Mouse (Mus musculus) megakaryocyte progenitor cell, adult 5-6 weeks (primary cell): Measurements from ENCODE around the gene C530025M09Rik. TPM values are rescaled to one million over a fixed set of nuclear protein-coding genes. Genes with fewer than 3 reads are reported as not detected.

Experiments
- ATAC-seq: replicated peaks from 2 replicates; pipeline ENCODE4 v1.8.0; 2016; ENCODE audit warnings: mild to moderate bottlenecking, moderate TSS enrichment, inconsistent platforms; ENCODE audit not compliant: poor library complexity
- total RNA-seq, 2 experiments: library from RNA; stranded (forward) in 1 of 2; stranded (reverse) in 1 of 2; fragments of 157-497, 149-512 nt in 1 of 2; fragments of 200-1000 nt in 1 of 2; gene quantifications; 2 replicates each; pipeline versions ENCODE4 v1.2.3 to v1.2.4; 2015 to 2017

C530025M09Rik gene
- total RNA-seq (2015) (not detected in 2 replicates), total RNA-seq (2017) (not detected in 2 replicates)

DNA sequence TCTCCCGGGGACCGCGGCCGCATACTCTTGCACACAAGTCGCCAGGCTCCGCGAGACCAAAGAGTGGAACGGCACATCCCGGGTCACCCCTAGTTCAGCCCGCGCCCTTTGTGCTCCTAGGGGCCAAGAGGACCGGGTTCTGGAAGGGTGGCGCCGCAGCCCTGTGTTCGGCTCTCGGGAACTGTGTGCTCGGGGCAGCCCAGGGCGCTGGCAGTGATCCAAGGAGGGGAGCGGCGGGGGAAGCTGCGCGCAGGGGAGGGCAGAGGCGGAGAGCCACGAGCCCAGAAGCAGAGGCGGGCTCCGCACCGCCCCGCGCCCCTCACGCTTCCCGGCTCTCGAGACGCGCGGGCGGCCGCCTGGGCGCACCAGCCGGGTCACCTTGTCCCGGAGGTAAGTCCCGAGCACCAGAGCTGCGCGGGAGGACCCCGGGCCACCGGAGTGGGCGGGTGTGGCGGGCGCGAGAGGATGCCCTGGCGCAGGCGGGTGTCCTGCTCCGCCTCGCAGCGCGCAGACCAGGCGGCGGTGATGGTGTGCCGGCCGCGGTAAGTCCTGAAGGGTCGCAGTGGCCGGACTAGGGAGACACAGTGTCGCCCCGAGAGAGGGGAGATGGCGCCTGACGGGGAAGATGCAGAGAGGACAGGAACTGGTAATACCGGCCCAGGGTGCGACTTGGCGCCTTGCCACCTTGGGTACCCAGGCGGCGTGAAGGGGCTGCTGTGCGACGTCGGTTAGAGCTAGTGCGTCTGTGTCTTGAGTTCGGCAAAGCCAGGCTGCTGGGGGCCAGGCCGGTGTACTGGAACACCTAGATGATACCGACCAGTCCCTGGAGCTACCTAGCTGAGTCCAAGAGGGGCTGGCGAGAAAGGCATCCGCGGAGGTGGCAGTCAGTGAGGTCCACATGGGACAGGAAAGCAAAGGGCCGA is at the start of gene C530025M09Rik:
C530025M09Rik (minus strand) TSS at position 678 of the 923 bp plus-strand sequence.
- ATAC-seq: peak; percentile 23; the same call in 1 of the 2 replicates

- ATAC-seq: no peak
These were observed 46.9 kb upstream of the C530025M09Rik start for GRCm38 (mm10) chr2:149877954-149878353.

GRCm38 (mm10) chr2:149873346-149873745 is 42.3 kb upstream of the C530025M09Rik start:
- no peak for ATAC-seq

- no peak for ATAC-seq
These were observed 41.5 kb upstream of the C530025M09Rik start for GRCm38 (mm10) chr2:149872496-149872895.

GRCm38 (mm10) chr2:149870496-149870895 is 39.5 kb upstream of the C530025M09Rik start:
- no peak for ATAC-seq

DNA sequence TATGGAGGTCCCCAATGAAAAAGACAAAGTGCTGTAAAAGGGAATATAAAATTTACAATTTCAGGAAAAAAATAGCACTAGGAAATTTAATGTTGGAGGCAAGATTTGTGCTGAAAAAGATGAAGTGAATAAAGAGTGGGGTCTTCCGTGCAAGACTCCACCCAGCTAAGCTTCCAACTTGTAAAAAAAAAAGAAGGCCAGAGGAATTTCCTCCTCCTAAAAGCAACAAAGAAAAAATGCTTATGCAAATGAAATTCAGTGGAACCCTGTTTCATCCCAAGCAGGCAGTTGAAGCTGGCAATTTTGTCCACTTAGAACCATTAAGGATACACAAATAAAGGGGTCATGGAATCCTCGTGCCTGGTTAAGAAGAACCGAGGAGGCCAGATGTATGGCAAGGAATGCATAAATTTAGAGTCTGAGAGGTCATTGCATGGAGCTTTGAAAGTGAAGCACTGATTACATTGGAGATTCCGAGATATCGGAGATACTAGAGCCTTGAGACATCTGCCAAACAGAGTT is 35.0 kb upstream of the C530025M09Rik start:
- ATAC-seq: no peak

- no peak for ATAC-seq
These were observed 30.0 kb upstream of the C530025M09Rik start for GRCm38 (mm10) chr2:149861002-149861401.

DNA sequence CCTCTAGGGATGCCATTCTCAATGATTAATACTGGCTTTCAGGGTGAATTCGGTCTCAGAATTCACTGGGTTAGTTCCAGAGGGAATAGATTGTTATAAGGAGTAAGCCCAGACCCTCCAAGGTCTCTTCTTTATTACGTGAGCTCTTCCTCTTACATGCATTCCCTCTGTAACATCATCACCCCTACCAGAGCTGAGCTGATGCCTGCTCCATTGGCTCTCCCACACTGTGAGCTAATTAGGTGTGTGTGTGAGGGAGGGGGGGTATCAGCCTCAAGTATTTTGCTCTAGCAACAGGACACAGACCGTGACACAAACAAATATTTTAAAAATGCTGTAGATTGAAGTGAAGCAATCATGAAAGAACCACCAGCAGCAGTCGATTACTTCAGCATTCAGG is 17.8 kb upstream of the C530025M09Rik start:
- no peak for ATAC-seq

GRCm38 (mm10) chr2:149844575-149844974 is 13.6 kb upstream of the C530025M09Rik start:
- no peak for ATAC-seq

DNA sequence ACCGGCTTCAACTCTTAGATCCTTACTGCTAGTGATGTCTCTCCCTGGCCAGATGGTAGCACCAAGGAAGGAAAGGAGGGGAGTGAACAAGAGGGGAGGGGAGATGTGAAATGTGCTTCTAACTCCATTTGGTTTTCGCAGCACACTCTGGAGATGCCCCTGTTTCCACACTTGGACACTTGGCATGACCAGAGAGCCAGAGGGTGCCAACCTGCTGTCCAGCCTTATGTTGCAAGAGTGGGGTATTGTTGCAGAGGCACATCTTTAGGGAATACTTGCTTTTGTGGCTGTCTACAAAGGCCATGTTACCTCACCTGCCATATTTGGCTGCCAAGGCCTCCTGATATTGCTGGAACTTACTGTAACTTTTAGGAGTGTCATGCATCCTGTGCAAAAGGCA is 8.7 kb upstream of the C530025M09Rik start:
- ATAC-seq: no peak

DNA sequence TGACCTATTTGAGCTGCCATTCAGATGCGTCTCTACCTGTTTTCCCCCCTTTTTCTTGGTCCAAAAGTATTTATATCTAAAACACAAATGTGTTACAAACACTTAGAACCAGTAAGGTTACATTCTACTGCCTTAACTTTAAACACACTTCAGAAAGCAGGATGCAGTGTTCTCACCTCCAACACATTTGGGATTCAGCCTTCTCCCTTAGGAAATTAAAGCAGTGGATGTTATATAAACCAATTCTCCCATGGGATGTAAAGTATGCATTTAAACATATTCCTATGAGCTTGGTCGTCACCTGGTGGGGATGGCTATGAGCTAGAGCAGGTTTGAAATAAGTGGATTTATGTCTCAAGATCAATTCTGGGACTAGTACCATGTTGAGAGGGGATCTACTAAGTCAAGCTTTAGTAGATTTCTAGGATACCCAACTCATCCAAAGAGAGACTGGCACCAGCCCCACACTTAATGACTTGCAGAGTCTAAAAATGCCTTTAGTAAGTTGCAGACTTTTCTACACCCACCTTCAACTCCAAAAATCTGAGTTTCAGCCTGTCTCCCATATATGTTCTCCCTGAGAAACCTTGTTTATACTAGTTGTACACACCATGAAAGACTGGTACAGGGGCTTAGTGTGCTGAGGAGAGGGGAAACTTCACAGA is 5.6 kb upstream of the C530025M09Rik start:
- no peak for ATAC-seq

DNA sequence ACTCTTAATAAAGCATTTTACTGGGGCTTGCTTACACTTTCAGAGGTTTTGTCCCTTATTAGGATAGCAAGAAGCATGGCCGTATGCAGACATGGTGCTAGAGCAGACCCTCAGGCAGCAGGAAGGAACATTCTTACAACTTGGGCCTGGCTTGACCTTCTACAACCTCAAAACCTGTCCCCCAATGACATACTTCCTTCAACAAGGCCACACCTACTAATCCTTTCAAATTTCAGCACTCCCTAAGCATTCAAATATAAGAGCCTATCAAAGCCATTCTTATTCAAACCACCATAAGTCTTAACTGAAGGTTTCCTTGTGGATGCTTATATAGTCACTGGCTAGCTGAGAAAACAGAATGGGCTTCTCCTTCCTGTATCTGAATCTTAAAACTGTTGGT is 4.1 kb upstream of the C530025M09Rik start:
- no peak for ATAC-seq

DNA sequence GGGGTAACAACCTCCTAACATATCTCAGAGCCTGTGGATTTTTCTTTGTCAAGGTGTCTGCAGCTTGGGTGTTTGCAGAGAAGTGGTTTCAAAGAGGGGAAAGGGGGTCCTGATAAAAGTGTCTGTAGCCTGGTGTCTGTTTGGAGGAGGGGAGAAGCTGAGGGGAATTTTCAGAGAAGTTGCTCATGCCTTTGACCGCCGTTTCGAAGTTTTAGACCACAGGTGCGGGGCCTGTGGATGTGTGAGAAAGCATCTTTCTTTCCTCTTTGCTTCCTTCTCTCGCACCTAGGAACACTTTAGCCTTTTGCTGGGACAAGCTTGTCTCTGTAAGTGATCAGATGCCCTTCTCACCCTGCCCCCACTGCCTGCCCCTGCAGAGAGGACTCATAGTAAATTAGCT is 1.3 kb upstream of the C530025M09Rik start:
- no peak for ATAC-seq

DNA sequence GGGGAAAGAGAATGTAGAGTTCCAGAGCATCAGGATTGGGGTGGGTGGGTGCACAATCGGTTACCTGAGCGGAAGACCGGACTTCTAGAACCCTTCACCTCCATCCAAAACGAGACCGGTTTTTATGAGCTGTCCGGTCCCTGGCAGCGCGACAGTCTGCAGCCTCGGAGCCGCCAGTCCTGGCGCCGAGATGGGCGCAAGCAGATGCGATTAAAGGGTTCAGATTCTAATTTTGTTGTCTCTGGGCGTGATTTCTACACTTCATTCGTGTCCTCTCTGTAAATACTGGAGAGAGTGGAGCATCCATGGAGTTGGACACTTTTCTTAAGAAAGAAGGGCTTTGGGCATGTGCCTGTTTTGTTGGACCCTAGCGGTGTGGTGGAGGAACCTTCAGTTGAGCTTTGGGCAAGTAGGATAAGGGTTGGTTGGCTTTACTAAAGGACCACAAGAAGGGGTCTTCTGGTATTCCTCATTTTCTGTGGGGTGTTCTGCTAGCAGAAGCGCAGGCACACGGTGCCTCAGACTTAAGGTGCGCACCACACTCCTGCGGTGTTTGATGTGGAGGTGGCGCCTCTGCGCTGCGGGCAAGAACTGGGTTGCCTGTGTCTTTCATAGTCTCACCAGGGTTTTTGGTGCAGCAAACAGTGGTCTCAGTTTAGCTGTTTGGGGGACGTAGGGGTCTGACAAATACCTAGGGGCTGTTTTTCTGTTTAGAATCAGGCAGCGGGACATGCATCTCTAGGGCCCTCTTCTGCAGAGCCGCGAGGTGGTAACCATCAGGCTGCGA is 639 bp upstream of the C530025M09Rik start:
- no peak for ATAC-seq

DNA sequence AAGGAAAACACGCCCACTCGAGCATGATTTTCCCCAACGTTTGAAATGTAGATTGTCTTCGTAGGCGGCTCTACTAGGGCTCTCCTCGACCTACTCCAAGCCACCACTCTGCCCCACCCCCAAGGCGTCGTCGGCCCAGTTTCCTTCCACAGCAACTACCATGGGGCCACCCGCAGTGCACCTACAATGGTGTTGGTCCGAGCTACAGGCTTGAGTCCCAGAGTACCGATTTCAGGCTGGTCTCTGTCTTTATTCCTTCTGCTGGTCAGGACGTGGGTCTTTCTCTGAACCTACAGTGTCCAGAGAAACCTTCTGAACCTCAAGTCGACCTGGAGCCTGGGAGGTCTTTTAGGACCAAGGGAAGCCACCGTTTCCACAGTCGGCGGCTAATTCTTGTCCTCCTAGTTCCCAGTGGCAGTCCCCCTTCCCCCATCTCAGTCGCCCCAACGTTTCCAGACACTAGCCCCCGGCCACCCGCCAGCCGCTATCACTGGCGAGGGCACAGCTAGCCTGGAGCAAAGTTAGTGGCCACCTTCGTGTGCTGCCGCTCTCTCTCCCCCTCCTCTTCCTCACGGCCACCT is 968 bp downstream of the C530025M09Rik start:
- ATAC-seq: no peak

DNA sequence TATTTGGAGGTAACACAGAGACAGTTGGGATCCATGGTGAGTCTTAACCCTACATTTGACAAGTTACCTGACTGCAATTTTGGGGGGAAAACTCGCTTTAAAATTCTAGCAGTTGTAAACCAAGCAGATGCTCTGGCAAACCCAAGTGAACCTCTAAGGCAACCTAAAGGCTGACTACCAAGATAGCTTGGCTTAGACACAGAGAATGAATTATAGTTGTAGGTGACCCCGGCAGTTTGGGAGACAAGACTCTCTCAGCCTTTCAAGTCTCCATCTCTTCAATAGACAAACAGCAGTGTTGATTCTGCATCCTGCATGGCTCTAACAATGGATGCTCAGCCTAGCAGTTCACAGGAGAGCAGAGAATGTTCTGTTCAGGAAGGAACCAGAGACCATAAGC is 2.1 kb downstream of the C530025M09Rik start, which contains the start of gene Syndig1:
Syndig1 (plus strand) TSS at position 301 of the 400 bp plus-strand sequence.
- ATAC-seq: no peak

- ATAC-seq: no peak
These were observed 10.8 kb downstream of the C530025M09Rik start for GRCm38 (mm10) chr2:149820201-149820600.

GRCm38 (mm10) chr2:149819751-149820150 is 11.3 kb downstream of the C530025M09Rik start:
- no peak for ATAC-seq

DNA sequence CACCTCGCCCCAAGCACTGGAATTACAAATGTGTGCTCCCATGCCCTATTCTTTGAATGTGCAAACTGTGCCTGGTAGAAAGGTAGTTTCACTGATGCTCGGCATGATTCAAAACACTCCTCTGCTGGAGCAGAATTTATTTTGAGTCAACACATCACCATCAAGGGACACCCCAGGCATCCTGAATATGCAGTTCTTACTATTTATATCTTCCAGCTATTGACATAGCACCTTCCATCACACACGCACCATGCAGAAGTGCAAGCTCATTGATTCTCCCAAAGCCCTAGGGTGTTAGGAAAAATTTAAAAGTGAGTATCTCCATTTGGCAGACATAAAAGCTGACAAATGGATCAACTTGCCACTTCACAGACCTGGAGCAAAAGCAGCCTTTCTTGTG is 12.6 kb downstream of the C530025M09Rik start:
- ATAC-seq: no peak

GRCm38 (mm10) chr2:149812899-149813298 is 18.1 kb downstream of the C530025M09Rik start:
- ATAC-seq: no peak
